Mouse (Mus musculus): ENCODE measurements around the gene Pald1. TPM values are rescaled to one million over a fixed set of nuclear protein-coding genes. Genes with fewer than 3 reads are reported as not detected.

The Pald1 gene
- polyA plus RNA-seq, 1 experiment: 0.06 TPM

GRCm38 (mm10) chr10:61315324-61315880 is 67.9 kb downstream of the Pald1 start:
- Histone ChIP-seq H3K36me3 (ENCODE audit: control insufficient read depth) (peaks cover 2% of the 10 kb centered on the region; the same call in 1 of the 2 replicates), H3K4me1 (ENCODE audit: control insufficient read depth) (no peaks in the 10 kb centered on the region), H3K9me3 (ENCODE audit: control insufficient read depth, low read length) (no peaks in the 10 kb centered on the region), H3K4me3 (replicated peaks) (no peak overlapping the region), H3K27me3 (ENCODE audit: control insufficient read depth) (no peaks in the 10 kb centered on the region)
- TF ChIP-seq TAL1 (IDR thresholded peaks at IDR 0.05; ENCODE audit: low read length): no peak
- no peak for TF ChIP-seq GATA1 (IDR thresholded peaks at IDR 0.05; ENCODE audit: low read length)

GRCm38 (mm10) chr10:61313750-61314149 is 69.6 kb downstream of the Pald1 start:
- no peaks in the 10 kb centered on the region for H3K4me1 ChIP-seq (ENCODE audit: control insufficient read depth)
- no peaks in the 10 kb centered on the region for H3K9me3 ChIP-seq (ENCODE audit: control insufficient read depth, low read length)
- H3K36me3 ChIP-seq (ENCODE audit: control insufficient read depth): no peaks in the 10 kb centered on the region
- no peaks in the 10 kb centered on the region for H3K27me3 ChIP-seq (ENCODE audit: control insufficient read depth)
- TF ChIP-seq GATA1 (IDR thresholded peaks at IDR 0.05; ENCODE audit: low read length) (no peak), TAL1 (IDR thresholded peaks at IDR 0.05; ENCODE audit: low read length) (no peak)
- H3K4me3 ChIP-seq (replicated peaks): no peak overlapping the region

GRCm38 (mm10) chr10:61312754-61313153 is 70.6 kb downstream of the Pald1 start:
- Histone ChIP-seq H3K4me3 (replicated peaks) (no peak overlapping the region), H3K4me1 (ENCODE audit: control insufficient read depth) (no peaks in the 10 kb centered on the region), H3K27me3 (ENCODE audit: control insufficient read depth) (no peaks in the 10 kb centered on the region), H3K9me3 (ENCODE audit: control insufficient read depth, low read length) (no peaks in the 10 kb centered on the region), H3K36me3 (ENCODE audit: control insufficient read depth) (no peaks in the 10 kb centered on the region)
- TF ChIP-seq GATA1 (IDR thresholded peaks at IDR 0.05; ENCODE audit: low read length) (no peak), TAL1 (IDR thresholded peaks at IDR 0.05; ENCODE audit: low read length) (no peak)

GRCm38 (mm10) chr10:61312159-61312558 is 71.2 kb downstream of the Pald1 start:
- no peaks in the 10 kb centered on the region for H3K9me3 ChIP-seq (ENCODE audit: control insufficient read depth, low read length)
- H3K27me3 ChIP-seq (ENCODE audit: control insufficient read depth): no peaks in the 10 kb centered on the region
- H3K4me1 ChIP-seq (ENCODE audit: control insufficient read depth): no peaks in the 10 kb centered on the region
- no peak overlapping the region for H3K4me3 ChIP-seq (replicated peaks)
- no peak for TF ChIP-seq TAL1 (IDR thresholded peaks at IDR 0.05; ENCODE audit: low read length)
- no peak for TF ChIP-seq GATA1 (IDR thresholded peaks at IDR 0.05; ENCODE audit: low read length)
- no peaks in the 10 kb centered on the region for H3K36me3 ChIP-seq (ENCODE audit: control insufficient read depth)

- H3K4me1 ChIP-seq (ENCODE audit: control insufficient read depth): no peaks in the 10 kb centered on the region
- TF ChIP-seq GATA1 (IDR thresholded peaks at IDR 0.05; ENCODE audit: low read length) (no peak), TAL1 (IDR thresholded peaks at IDR 0.05; ENCODE audit: low read length) (no peak)
- no peaks in the 10 kb centered on the region for H3K27me3 ChIP-seq (ENCODE audit: control insufficient read depth)
- no peaks in the 10 kb centered on the region for H3K9me3 ChIP-seq (ENCODE audit: control insufficient read depth, low read length)
- H3K4me3 ChIP-seq (replicated peaks): no peak overlapping the region
- H3K36me3 ChIP-seq (ENCODE audit: control insufficient read depth): no peaks in the 10 kb centered on the region
These were observed 74.5 kb downstream of the Pald1 start for GRCm38 (mm10) chr10:61308706-61309320.

- TF ChIP-seq GATA1 (IDR thresholded peaks at IDR 0.05; ENCODE audit: low read length) (no peak), TAL1 (IDR thresholded peaks at IDR 0.05; ENCODE audit: low read length) (no peak)
- Histone ChIP-seq H3K27me3 (ENCODE audit: control insufficient read depth) (no peaks in the 10 kb centered on the region), H3K9me3 (ENCODE audit: control insufficient read depth, low read length) (no peaks in the 10 kb centered on the region)
These were observed 77.3 kb downstream of the Pald1 start for GRCm38 (mm10) chr10:61305928-61306590.

GRCm38 (mm10) chr10:61304046-61304445 is 79.3 kb downstream of the Pald1 start:
- no peak for TF ChIP-seq GATA1 (IDR thresholded peaks at IDR 0.05; ENCODE audit: low read length)
- no peak for TF ChIP-seq TAL1 (IDR thresholded peaks at IDR 0.05; ENCODE audit: low read length)
- Histone ChIP-seq H3K4me1 (ENCODE audit: control insufficient read depth) (no peaks in the 10 kb centered on the region), H3K27me3 (ENCODE audit: control insufficient read depth) (no peaks in the 10 kb centered on the region), H3K4me3 (replicated peaks) (no peak overlapping the region), H3K36me3 (ENCODE audit: control insufficient read depth) (no peaks in the 10 kb centered on the region), H3K9me3 (ENCODE audit: control insufficient read depth, low read length) (no peaks in the 10 kb centered on the region)

More at GRCm38 (mm10) chr10:61305928-61306590, 77.3 kb downstream of the Pald1 start:
- no peaks in the 10 kb centered on the region for H3K36me3 ChIP-seq (ENCODE audit: control insufficient read depth)
- no peak overlapping the region for H3K4me3 ChIP-seq (replicated peaks)
- H3K4me1 ChIP-seq (ENCODE audit: control insufficient read depth): no peaks in the 10 kb centered on the region

GRCm38 (mm10) chr10:61300996-61301395 is 82.3 kb downstream of the Pald1 start:
- H3K9me3 ChIP-seq (ENCODE audit: control insufficient read depth, low read length): no peaks in the 10 kb centered on the region
- no peaks in the 10 kb centered on the region for H3K27me3 ChIP-seq (ENCODE audit: control insufficient read depth)
- TF ChIP-seq GATA1 (IDR thresholded peaks at IDR 0.05; ENCODE audit: low read length) (no peak), TAL1 (IDR thresholded peaks at IDR 0.05; ENCODE audit: low read length) (no peak)
- no peaks in the 10 kb centered on the region for H3K36me3 ChIP-seq (ENCODE audit: control insufficient read depth)
- no peaks in the 10 kb centered on the region for H3K4me1 ChIP-seq (ENCODE audit: control insufficient read depth)
- H3K4me3 ChIP-seq (replicated peaks): no peak overlapping the region

- no peaks in the 10 kb centered on the region for H3K4me1 ChIP-seq (ENCODE audit: control insufficient read depth)
- H3K27me3 ChIP-seq (ENCODE audit: control insufficient read depth): no peaks in the 10 kb centered on the region
- H3K9me3 ChIP-seq (ENCODE audit: control insufficient read depth, low read length): no peaks in the 10 kb centered on the region
- H3K4me3 ChIP-seq (replicated peaks): no peak within 1 kb of the TSS
- TF ChIP-seq GATA1 (IDR thresholded peaks at IDR 0.05; ENCODE audit: low read length) (no peak), TAL1 (IDR thresholded peaks at IDR 0.05; ENCODE audit: low read length) (no peak)
- no peaks in the 10 kb centered on the region for H3K36me3 ChIP-seq (ENCODE audit: control insufficient read depth)
These were observed 85.9 kb downstream of the Pald1 start, which contains the start of gene Prf1 for GRCm38 (mm10) chr10:61297477-61297876. Gene Prf1 (plus strand): TSS chr10:61297833.
